Mouse (Mus musculus) ES-E14 (cell line): ENCODE data around the gene Gm3194. TPM values are rescaled to one million over a fixed set of nuclear protein-coding genes. Genes with fewer than 3 reads are reported as not detected.
"Not testable (repeated sequence)": the region's sequence is repeated elsewhere in the genome, so short reads cannot be mapped to it uniquely, and the experiment has no call there.

Source experiments
- DNase-seq: peaks from one replicate; pipeline ENCODE4 v3.0.0-alpha.2; 2013; ENCODE audit warnings: low read depth, low spot score
- H3K27ac ChIP-seq: 2 replicates; pipeline ENCODE4 v1.5.1; 2012; ENCODE audit warnings: low read depth, mild to moderate bottlenecking, low read length, moderate library complexity, mixed read lengths; ENCODE audit not compliant: poor library complexity, insufficient read depth, severe bottlenecking
- H3K36me3 ChIP-seq: 2 replicates; pipeline ENCODE4 v1.6.1; 2012; ENCODE audit warnings: mild to moderate bottlenecking, low read length, moderate library complexity, mixed read lengths; ENCODE audit not compliant: control insufficient read depth, poor library complexity, insufficient read depth, severe bottlenecking
- H3K4me1 ChIP-seq, 2 experiments: fragments of 150-350 bp in 1 of 2; sonication (generic) in 1 of 2; 2 replicates each; pipeline ENCODE4 v1.6.1; 2012; ENCODE audit warnings: low read length in 2 of 2, mild to moderate bottlenecking in 1 of 2, mixed read lengths in 1 of 2; ENCODE audit not compliant: control insufficient read depth in 2 of 2, insufficient read depth in 2 of 2, poor library complexity in 1 of 2
- H3K4me3 ChIP-seq, 2 experiments: fragments of 150-350 bp in 1 of 2; sonication (generic) in 1 of 2; 2 replicates each; pipeline ENCODE4 v1.5.1; 2012; ENCODE audit warnings: low read length in 2 of 2, low read depth in 1 of 2, mild to moderate bottlenecking in 1 of 2, mixed read lengths in 1 of 2; ENCODE audit not compliant: insufficient read depth in 1 of 2, poor library complexity in 1 of 2, severe bottlenecking in 1 of 2
- H3K9ac ChIP-seq: 2 replicates; pipeline ENCODE4 v1.6.1; 2012; ENCODE audit warnings: low read depth, mild to moderate bottlenecking, low read length, mixed read lengths; ENCODE audit not compliant: poor library complexity, insufficient read depth, severe bottlenecking
- H3K9me3 ChIP-seq: fragments of 150-350 bp; sonication (generic); 2 replicates; pipeline ENCODE4 v1.6.1; 2012; ENCODE audit warnings: low read depth, mild to moderate bottlenecking, low read length; ENCODE audit not compliant: control insufficient read depth, insufficient read depth
- in situ Hi-C, 2 experiments: fragments of 600-800 bp; cut with MboI; formaldehyde crosslinking; loops; one replicate each; pipeline ENCODE4 v1.15.1; 2025; ENCODE audit warnings: low sequenced_read_pairs in 2 of 2, inconsistent platforms in 1 of 2; ENCODE audit not compliant: unreplicated experiment in 2 of 2
- total RNA-seq: library from RNA; depleted of rRNA; stranded (reverse); fragments of 300-350 nt; gene quantifications from 2 replicates; pipeline ENCODE4 v1.2.3, GENCODE M21; 2012; rRNA removed

Gene Gm3194
- 2.3 and 7.5 TPM in 2 replicates for total RNA-seq

- H3K36me3 ChIP-seq, H3K27ac ChIP-seq, DNase-seq, H3K4me3 ChIP-seq, H3K4me1 ChIP-seq, in situ Hi-C loops, H3K9me3 ChIP-seq, H3K9ac ChIP-seq: not testable (repeated sequence)
Measured at GRCm38 (mm10) chr14:5455367-5455766, at the start of gene Gm3194. TSS of gene Gm3194 (minus strand) at chr14:5455467.

DNA sequence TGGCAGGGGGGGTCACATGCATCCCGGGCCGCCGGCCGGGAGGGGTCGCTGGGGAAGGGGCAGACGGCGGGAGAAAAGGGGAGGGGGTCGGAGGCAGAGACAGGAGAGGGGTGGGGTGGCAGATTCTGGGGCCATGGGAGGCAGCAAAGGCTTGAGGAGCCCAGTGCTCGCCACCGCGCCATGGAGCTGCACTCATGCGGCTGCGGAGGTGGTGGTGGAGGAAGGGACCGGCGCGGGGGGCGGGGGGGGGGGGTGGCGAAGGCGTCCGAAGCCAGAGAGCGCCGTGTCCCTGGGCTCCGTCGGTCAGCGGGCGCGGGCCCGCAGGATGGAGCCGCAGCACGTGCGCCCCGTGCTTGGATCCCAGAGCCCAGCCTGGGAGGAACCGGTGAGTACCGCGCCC, 46.1 kb upstream of the Gm3194 start, which contains the start of gene Gm3488:
Gm3488 (plus strand) TSS at position 301 of the 400 bp plus-strand sequence.
- H3K9ac ChIP-seq, H3K4me3 ChIP-seq, H3K4me1 ChIP-seq, H3K9me3 ChIP-seq, in situ Hi-C loops, DNase-seq, H3K27ac ChIP-seq, H3K36me3 ChIP-seq: not testable (repeated sequence)

- H3K4me3 ChIP-seq, H3K36me3 ChIP-seq, H3K9ac ChIP-seq, in situ Hi-C loops, H3K9me3 ChIP-seq, H3K4me1 ChIP-seq, DNase-seq, H3K27ac ChIP-seq: not testable (repeated sequence)
Measured at GRCm38 (mm10) chr14:5483907-5484306, 28.6 kb upstream of the Gm3194 start, which contains the start of gene Gm3187. TSS of gene Gm3187 (plus strand) at chr14:5484207.

GRCm38 (mm10) chr14:5477730-5478129, 22.5 kb upstream of the Gm3194 start, which contains the start of gene Gm8246:
TSS of gene Gm8246 (minus strand) at chr14:5477830.
- H3K9ac ChIP-seq, DNase-seq, H3K4me1 ChIP-seq, H3K27ac ChIP-seq, H3K9me3 ChIP-seq, H3K4me3 ChIP-seq, in situ Hi-C loops, H3K36me3 ChIP-seq: not testable (repeated sequence)

- H3K9ac ChIP-seq, H3K4me1 ChIP-seq, H3K27ac ChIP-seq, H3K9me3 ChIP-seq, H3K36me3 ChIP-seq, H3K4me3 ChIP-seq, DNase-seq, in situ Hi-C loops: not testable (repeated sequence)
Measured at GRCm38 (mm10) chr14:5460469-5460868, 5.2 kb upstream of the Gm3194 start.

DNA sequence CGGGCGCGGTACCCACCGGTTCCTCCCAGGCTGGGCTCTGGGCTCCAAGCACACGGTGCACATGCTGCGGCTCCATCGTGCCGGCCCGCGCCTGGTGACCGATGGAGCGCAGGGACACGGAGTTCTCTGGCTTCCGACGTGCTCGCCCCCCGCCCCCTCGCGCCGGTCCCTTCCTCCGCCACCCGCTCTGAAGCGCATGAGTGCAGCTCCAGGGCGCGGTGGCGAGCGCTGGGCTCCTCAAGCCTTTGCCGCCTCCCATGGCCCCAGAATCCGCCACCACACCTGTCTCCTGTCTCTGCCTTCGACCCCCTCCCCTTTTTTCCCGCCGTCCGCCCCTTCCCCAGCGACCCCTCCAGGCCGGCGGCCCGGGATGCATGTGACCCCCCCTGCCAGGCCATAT, 66.3 kb downstream of the Gm3194 start, which contains the start of gene Gm3500:
Gm3500 (minus strand) TSS at position 101 of the 400 bp plus-strand sequence.
- H3K27ac ChIP-seq, H3K4me3 ChIP-seq, H3K9ac ChIP-seq, DNase-seq, in situ Hi-C loops, H3K36me3 ChIP-seq, H3K4me1 ChIP-seq, H3K9me3 ChIP-seq: not testable (repeated sequence)

Other genes with a start within 250 kb of the Gm3194 start
- 0.22 TPM in 1 of 2 replicates, not detected in the other for gene Gm3526, start 194.9 kb downstream of the Gm3194 start, total RNA-seq
- not detected in 2 replicates for gene Gm3542, start 120.5 kb downstream of the Gm3194 start, total RNA-seq
- 0.13 and 0.53 TPM in 2 replicates for gene Gm3500, start 66.4 kb downstream of the Gm3194 start, total RNA-seq
- gene Gm8246, start 22.4 kb upstream of the Gm3194 start, total RNA-seq, result not detected in 2 replicates
- not detected in 2 replicates for gene Gm3187, start 28.7 kb upstream of the Gm3194 start, total RNA-seq
- 3.0 TPM in 2 replicates for gene Gm3488, start 46.2 kb upstream of the Gm3194 start, total RNA-seq
- not detected in 2 replicates for gene Gm3532, start 83.0 kb upstream of the Gm3194 start, total RNA-seq
- not detected in 2 replicates for gene Gm8265, start 177.6 kb upstream of the Gm3194 start, total RNA-seq
- not detected in 2 replicates for gene Gm9603, start 232.0 kb upstream of the Gm3194 start, total RNA-seq